Mouse (Mus musculus): ENCODE results near the gene Irf1. TPM values are rescaled to one million over a fixed set of nuclear protein-coding genes. Genes with fewer than 3 reads are reported as not detected.
A peak's percentile ranks its signal among the peaks of the same experiment; 100 is the strongest.

Irf1 gene
- polyA plus RNA-seq, 1 experiment from 2014 or later = 30.7 TPM

DNA sequence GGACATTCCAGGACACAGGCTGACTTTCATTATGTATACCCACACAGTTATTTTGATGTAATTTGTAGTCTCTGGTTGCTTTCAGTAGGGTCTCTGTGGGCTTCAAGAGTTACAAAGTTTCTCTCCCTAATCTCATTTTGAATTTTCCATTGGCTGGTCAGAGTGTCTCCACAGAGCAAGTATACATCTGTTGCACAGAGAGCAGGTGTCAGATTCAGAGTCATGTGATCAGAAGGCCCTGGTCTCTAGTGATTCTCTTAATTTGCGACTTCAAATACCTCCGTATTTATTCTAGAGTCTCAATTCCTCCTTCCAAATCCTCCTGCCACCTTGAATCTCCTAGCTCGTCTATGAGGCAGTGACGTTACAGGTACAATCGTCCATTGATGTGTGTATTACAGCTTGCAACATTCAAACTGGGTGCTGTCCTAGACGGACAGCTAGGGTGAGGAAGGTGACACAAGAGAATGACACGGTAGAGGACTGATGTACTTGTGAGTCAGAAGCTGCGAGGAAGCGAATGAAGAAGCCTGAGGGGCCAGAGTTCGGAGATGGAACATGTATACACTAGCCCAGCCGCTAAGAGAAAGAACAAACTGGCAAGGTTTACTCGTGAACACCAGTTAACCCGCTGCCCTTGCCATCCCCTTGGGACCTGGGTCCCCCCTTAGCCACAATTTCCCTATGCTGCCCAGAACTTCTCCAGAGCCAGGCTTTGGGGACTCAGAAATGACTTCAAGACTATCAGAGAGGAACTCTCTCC, 1.2 kb upstream of the Irf1 start:
- ATAC-seq (no peak), DNase-seq (ENCODE audit: low read depth, low spot score) (no peak)
- POLR2A ChIA-PET = no interaction called here
- in situ Hi-C loops (cut with MboI; ENCODE audit: low pct_unique_long_range_greater_than_20kb) = loop anchor here (10.0 kb wide), 1 partner anchor 296 kb away; the partner anchor contains the start of gene Pdlim4
- H3K27me3 ChIP-seq = no peaks in the 10 kb centered on the region
- TF ChIP-seq CTCF (IDR thresholded peaks at IDR 0.05) = no peak
- CTCF ChIA-PET = no interaction called here

DNA sequence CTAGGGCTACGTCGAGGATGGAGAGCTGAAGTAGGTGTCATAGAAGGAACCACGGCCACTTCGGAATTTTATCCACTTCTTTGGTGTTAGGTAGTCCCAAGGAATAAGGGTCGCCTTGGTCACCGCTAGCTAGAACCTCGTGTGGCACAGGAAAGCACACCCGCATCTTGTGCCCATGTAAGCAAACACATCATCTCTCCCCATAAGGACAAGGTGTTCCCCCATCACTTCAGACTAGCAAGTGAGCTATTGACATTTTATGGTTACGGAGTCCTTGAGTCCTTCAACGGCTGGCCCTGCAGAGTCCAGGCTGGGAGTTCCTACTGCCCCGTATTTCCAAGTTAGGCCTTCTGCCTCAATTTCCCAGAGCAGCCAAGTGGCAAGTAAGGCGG, 633 bp upstream of the Irf1 start:
- DNase-seq (ENCODE audit: low read depth, low spot score) (no peak), ATAC-seq (no peak)
- H3K27me3 ChIP-seq = no peaks in the 10 kb centered on the region
- CTCF ChIA-PET = no interaction called here
- in situ Hi-C loops (cut with MboI; ENCODE audit: low pct_unique_long_range_greater_than_20kb) = loop anchor here (10.0 kb wide), 1 partner anchor 296 kb away; the partner anchor contains the start of gene Pdlim4
- TF ChIP-seq CTCF (IDR thresholded peaks at IDR 0.05) = no peak
- POLR2A ChIA-PET = no interaction called here

DNA sequence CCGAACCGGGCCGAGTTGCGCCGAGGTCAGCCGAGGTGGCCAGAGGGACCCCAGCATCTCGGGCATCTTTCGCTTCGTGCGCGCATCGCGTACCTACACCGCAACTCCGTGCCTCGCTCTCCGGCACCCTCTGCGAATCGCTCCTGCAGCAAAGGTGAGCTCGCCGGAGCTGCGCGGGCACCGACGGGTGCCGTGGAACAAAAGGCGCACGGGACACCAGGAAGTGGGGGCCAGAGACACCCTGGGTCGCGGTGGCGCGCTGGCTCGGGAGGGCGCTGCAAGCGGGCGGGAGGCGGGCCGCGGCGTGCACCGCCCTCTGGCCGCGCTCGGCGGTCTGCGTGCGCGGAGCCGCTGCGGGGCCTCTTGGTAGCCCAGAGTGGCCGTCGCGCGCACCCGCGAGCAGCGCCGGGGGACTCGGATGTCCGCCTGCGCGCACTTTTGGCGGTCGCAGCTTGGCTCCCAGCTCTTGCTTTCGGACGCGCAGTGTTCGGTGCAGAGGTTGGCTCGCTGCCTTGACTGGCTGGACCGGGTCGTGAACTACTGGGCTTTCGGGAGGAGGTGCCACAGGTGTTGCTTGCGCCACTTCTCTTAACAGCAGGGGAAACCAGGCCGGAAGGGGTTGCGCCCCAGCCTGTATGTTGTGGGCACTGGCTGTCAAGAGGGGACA, 444 bp downstream of the Irf1 start:
- in situ Hi-C loops (cut with MboI; ENCODE audit: low pct_unique_long_range_greater_than_20kb) = no loop called here
- TF ChIP-seq CTCF (IDR thresholded peaks at IDR 0.05) = no peak
- no peaks in the 10 kb centered on the region for H3K27me3 ChIP-seq
- POLR2A ChIA-PET = interaction anchor here (0.8 to 1.4 kb wide), 4 partner anchors 25 to 80 kb away, joined by 3 to 5 read pairs (median 3); no protein-coding TSS in a partner anchor
- ATAC-seq (peak; percentile 57), DNase-seq (ENCODE audit: low read depth, low spot score) (no peak)
- CTCF ChIA-PET = no interaction called here

DNA sequence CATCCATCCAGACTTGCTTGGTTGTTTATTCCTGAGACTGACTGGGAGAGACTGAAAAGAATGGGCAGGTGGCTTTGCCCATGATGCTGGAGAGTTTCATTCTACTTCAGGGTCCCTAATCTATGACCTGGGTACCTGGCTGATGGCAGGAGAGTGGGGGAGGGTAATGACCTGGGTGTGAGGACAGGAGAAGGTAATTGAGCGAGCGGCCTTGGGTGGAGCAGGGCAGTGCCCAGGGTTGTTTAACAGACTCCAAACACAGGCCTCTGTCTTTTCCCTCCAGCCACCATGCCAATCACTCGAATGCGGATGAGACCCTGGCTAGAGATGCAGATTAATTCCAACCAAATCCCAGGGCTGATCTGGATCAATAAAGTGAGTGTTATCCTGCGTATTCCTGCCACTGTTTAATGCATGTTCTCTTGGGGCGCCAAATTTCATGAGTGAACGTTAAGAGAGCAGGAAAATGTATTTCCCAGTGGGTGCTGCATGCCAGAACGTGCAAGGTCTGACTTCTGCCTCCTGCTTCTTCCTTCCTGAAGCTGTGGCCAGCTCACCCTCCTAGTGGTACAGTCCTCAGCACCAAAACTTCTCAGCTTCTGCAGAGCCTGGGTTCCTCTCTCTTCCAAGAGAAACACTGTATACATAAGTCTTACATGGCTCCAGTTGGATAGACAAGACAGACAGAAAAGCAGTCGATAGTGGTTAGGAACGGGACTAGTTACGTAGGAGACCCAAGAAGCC, 1.4 kb downstream of the Irf1 start:
- no peaks in the 10 kb centered on the region for H3K27me3 ChIP-seq
- in situ Hi-C loops (cut with MboI; ENCODE audit: low pct_unique_long_range_greater_than_20kb) = no loop called here
- TF ChIP-seq CTCF (IDR thresholded peaks at IDR 0.05) = no peak
- no peak for ATAC-seq
- ChIA-PET CTCF (no interaction called here), POLR2A (interaction anchor here (1.0 to 1.9 kb wide), 4 partner anchors 8 to 79 kb away, joined by 3 to 6 read pairs (median 4); no protein-coding TSS in a partner anchor)
- DNase-seq (ENCODE audit: low read depth, low spot score) = no peak

DNA sequence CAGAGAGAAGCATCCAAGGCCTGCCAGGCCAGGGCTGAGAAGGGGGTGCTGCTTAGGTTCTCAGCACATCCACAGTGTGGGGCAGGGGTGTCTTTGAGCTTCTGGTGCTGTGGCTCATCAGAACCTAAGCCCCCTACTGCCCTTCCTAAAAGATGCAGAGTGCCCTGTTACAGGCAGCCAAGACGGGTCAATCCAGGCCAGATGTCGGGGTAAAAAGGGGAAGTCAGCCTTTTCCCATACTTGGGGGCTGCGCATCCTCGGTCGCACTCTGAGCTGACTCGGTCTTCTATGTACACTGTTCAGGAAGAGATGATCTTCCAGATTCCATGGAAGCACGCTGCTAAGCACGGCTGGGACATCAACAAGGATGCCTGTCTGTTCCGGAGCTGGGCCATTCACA, 2.7 kb downstream of the Irf1 start:
- ATAC-seq (no peak), DNase-seq (ENCODE audit: low read depth, low spot score) (no peak)
- ChIA-PET CTCF (interaction anchor here (1.3 to 1.5 kb wide), 2 partner anchors 11 to 77 kb away, joined by 3 to 4 read pairs; no protein-coding TSS in a partner anchor), POLR2A (interaction anchor here (1.9 kb wide), 1 partner anchor 10 kb away, joined by 6 read pairs; no protein-coding TSS in a partner anchor)
- in situ Hi-C loops (cut with MboI; ENCODE audit: low pct_unique_long_range_greater_than_20kb) = no loop called here
- H3K27me3 ChIP-seq = no peaks in the 10 kb centered on the region
- no peak for TF ChIP-seq CTCF (IDR thresholded peaks at IDR 0.05)

DNA sequence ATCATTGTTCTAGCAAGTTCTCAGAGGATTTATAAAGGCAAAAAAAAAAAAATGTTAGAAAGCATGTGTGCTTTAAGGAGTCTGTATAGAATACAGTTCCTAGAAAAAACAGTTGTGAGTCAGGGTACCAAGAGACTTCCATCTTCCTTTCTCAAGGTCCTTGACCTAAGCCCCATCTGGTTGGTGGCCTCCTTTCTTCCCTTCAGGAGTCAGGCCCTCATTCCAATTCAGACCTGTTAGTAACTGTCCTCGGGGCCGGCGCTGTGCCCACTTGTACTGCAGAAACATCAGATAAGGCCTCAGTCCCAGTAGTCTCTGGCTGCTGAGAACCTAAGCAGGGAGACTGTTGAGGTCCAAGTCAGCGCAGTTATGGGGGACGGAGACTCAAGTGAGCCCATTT, 3.3 kb downstream of the Irf1 start, which contains the start of gene Gm17334:
Gm17334 (minus strand) TSS at position 101 of the 400 bp plus-strand sequence.
- POLR2A ChIA-PET = interaction anchor here (0.7 to 1.9 kb wide), 2 partner anchors 10 to 11 kb away, joined by 3 to 6 read pairs; no protein-coding TSS in a partner anchor
- ATAC-seq (no peak), DNase-seq (ENCODE audit: low read depth, low spot score) (no peak)
- TF ChIP-seq CTCF (IDR thresholded peaks at IDR 0.05) = no peak
- no peaks in the 10 kb centered on the region for H3K27me3 ChIP-seq
- in situ Hi-C loops (cut with MboI; ENCODE audit: low pct_unique_long_range_greater_than_20kb) = no loop called here
- CTCF ChIA-PET = interaction anchor here (1.3 to 1.5 kb wide), 2 partner anchors 12 to 77 kb away, joined by 3 to 4 read pairs; no protein-coding TSS in a partner anchor

DNA sequence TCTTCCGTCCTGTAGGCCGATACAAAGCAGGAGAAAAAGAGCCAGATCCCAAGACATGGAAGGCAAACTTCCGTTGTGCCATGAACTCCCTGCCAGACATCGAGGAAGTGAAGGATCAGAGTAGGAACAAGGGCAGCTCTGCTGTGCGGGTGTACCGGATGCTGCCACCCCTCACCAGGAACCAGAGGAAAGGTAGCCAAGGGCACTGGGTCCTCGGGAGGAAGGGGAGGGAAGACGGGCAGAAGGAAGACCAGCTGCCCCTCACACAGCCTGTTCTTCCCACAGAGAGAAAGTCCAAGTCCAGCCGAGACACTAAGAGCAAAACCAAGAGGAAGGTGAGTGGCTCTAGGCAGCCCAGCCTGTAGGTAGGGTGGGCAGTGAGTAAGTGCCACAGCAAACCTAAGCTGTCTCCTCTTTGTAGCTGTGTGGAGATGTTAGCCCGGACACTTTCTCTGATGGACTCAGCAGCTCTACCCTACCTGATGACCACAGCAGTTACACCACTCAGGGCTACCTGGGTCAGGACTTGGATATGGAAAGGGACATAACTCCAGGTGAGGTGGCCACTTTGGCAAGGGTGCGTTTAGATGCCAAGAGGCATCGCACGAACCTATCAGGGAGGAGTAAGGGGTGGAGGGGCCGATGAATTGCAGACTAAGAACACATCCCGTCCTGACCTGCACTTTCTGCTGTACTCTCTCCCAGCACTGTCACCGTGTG, 4.0 kb downstream of the Irf1 start:
- no peak for ATAC-seq
- ChIA-PET POLR2A (interaction anchor here (0.6 to 0.7 kb wide), 2 partner anchors 12 to 17 kb away, joined by 3 read pairs; no protein-coding TSS in a partner anchor), CTCF (interaction anchor here (1.5 to 2.2 kb wide), 2 partner anchors 36 to 76 kb away, joined by 3 to 8 read pairs; no protein-coding TSS in a partner anchor)
- no peak for TF ChIP-seq CTCF (IDR thresholded peaks at IDR 0.05)
- H3K27me3 ChIP-seq = no peaks in the 10 kb centered on the region
- no peak for DNase-seq (ENCODE audit: low read depth, low spot score)
- in situ Hi-C loops (cut with MboI; ENCODE audit: low pct_unique_long_range_greater_than_20kb) = no loop called here

DNA sequence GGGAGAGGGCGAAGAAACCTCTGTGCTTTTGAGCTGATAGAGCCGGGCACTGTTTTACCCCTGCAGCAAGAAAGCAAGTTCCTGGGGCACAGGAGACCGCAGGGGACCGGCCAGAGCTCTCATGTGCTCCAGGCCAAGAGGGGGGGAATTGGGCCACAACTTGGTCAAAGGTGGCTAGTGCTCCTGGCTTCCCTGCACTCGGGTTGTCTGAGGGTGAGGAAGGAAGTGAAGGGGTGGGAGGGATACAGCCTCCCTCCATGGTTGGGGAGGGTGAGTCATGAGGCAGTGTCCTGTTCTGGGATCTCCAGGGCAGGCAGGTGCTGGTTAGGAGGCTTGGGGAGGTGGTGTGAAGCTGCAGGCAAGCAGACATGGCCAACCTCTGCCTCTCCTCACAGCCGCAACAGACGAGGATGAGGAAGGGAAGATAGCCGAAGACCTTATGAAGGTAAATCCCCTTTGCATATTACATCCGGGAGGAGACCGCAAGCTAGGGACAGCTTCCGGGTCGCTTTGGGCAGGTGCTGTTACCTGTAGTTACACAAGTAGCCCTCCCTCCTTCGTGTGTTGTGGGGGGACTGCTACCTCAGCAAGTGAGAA, 4.9 kb downstream of the Irf1 start:
- in situ Hi-C loops (cut with MboI; ENCODE audit: low pct_unique_long_range_greater_than_20kb) = no loop called here
- no peak for TF ChIP-seq CTCF (IDR thresholded peaks at IDR 0.05)
- DNase-seq (ENCODE audit: low read depth, low spot score) (no peak), ATAC-seq (no peak)
- H3K27me3 ChIP-seq = no peaks in the 10 kb centered on the region
- CTCF ChIA-PET = interaction anchor here (1.5 to 2.2 kb wide), 2 partner anchors 37 to 75 kb away, joined by 3 to 8 read pairs; no protein-coding TSS in a partner anchor
- POLR2A ChIA-PET = no interaction called here

DNA sequence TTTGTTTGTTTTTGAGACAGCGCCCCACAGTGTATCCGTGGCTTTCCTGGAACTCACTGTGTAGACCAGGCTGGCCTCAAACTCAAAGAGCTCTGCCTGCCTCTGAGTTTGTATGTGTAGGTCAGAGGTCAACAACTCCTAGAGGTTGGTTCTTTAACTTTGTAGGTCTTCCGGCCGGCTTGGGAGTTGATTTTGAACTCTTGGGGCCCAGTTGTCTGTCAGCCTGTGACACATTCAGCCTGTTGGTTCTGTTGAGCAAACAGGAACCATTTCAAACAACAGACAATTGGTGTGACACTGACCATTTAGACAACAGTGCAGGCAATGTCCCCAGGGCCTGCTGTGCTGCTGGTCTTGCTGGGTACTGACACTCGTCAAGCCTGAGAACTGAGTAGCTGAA, 7.9 kb downstream of the Irf1 start:
- DNase-seq (ENCODE audit: low read depth, low spot score) (no peak), ATAC-seq (no peak)
- ChIA-PET CTCF (interaction anchor here (1.0 kb wide), 1 partner anchor 42 kb away, joined by 5 read pairs; no protein-coding TSS in a partner anchor), POLR2A (no interaction called here)
- no peaks in the 10 kb centered on the region for H3K27me3 ChIP-seq
- in situ Hi-C loops (cut with MboI; ENCODE audit: low pct_unique_long_range_greater_than_20kb) = no loop called here
- TF ChIP-seq CTCF (IDR thresholded peaks at IDR 0.05) = no peak

All from Patski (cell line).